Mouse (Mus musculus) brain, embryonic 14.5 days (tissue): ENCODE measurements at regions not wholly inside any gene's neighbourhood (a gene's known extent, or its start where the extent isn't known, plus 50 kb on each side); places are given as distances from the start of the nearest gene placed in this dataset.

Source experiments
- DNase-seq: peaks from one replicate; pipeline ENCODE4 v3.0.0-alpha.2; 2011; ENCODE audit warnings: low read depth
- CTCF ChIP-seq: fragments of 200-500 bp; IDR thresholded peaks from 2 replicates; pipeline ENCODE4 v1.5.1; 2012; ENCODE audit warnings: inconsistent platforms, mild to moderate bottlenecking, moderate library complexity, borderline replicate concordance; ENCODE audit not compliant: insufficient read depth, insufficient read length; ENCODE audit errors: extremely low read depth
- POLR2A ChIP-seq: fragments of 200-500 bp; IDR thresholded peaks from 2 replicates; pipeline ENCODE4 v1.6.1; 2012; ENCODE audit warnings: mild to moderate bottlenecking, inconsistent platforms, borderline replicate concordance; ENCODE audit not compliant: poor library complexity, insufficient read depth, insufficient read length, severe bottlenecking; ENCODE audit errors: extremely low read depth

DNA sequence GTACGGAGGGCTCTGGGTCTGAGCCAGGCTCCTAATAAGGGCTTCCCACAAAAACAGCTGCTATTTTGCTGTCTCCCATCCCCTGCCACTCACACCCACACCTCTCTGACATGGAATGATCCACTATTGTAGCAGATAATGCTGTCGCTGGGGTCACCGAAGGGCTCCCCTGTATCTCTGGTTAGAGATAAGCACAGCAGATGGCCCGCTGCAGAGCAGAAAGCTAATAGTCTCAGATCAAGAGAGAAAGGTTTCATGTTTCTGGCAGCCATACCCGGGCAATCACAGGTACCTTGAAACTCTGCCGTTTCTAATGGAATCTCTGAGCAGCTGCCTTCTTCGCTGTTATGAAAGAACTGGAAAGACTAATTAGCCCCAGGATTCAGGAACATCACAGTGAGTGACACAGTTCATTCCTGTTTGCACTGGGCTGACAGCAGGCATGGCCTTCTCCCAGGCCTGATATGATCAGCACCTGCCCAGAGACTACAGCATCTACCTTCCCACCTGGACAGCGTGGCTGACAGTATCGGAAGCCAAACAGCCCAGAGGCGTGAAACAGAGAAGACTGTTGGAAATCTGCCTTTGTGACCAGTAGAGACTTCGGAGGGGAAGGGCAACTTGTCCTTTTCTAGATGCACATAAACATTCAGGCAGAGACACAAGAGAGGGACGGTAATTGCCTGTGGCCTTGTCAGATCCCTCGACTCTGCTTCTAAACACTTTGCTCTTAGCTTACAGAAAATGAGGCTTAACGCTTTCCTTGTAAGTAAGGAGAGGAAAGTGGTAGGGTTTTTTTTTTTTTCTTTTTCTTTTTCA, 193.5 kb upstream of the Epha4 start:
- DNase-seq: peak; percentile 69
- TF ChIP-seq POLR2A (no peak), CTCF (no peak)

GRCm38 (mm10) chr1:77695228-77696018, 180.5 kb upstream of the Epha4 start:
- DNase-seq: no peak
- TF ChIP-seq POLR2A: no peak
- no peak for TF ChIP-seq CTCF

- TF ChIP-seq POLR2A (no peak), CTCF (no peak)
These were observed 148.5 kb upstream of the Epha4 start for GRCm38 (mm10) chr1:77663345-77663744.

GRCm38 (mm10) chr1:77660436-77660835, 145.5 kb upstream of the Epha4 start:
- no peak for TF ChIP-seq CTCF
- TF ChIP-seq POLR2A: no peak
- no peak for DNase-seq

More at GRCm38 (mm10) chr1:77663345-77663744, 148.5 kb upstream of the Epha4 start:
- peak; percentile 55 for DNase-seq

GRCm38 (mm10) chr1:77637025-77637424, 122.1 kb upstream of the Epha4 start:
- no peak for TF ChIP-seq POLR2A
- TF ChIP-seq CTCF: no peak
- no peak for DNase-seq

- TF ChIP-seq POLR2A (no peak), CTCF (no peak)
- peak; percentile 93 for DNase-seq
These were observed 114.8 kb upstream of the Epha4 start for GRCm38 (mm10) chr1:77629496-77630281.

GRCm38 (mm10) chr1:77628861-77629260, 114.0 kb upstream of the Epha4 start:
- peak; percentile 80 for DNase-seq
- no peak for TF ChIP-seq POLR2A
- no peak for TF ChIP-seq CTCF

- TF ChIP-seq CTCF: no peak
- no peak for TF ChIP-seq POLR2A
- peak; percentile 57 for DNase-seq
These were observed 102.6 kb upstream of the Epha4 start for GRCm38 (mm10) chr1:77617490-77617889.

GRCm38 (mm10) chr1:77600509-77600908, 85.6 kb upstream of the Epha4 start:
- TF ChIP-seq POLR2A (no peak), CTCF (no peak)
- peak; percentile 73 for DNase-seq

- TF ChIP-seq CTCF: no peak
- no peak for TF ChIP-seq POLR2A
- no peak for DNase-seq
These were observed 77.8 kb upstream of the Epha4 start for GRCm38 (mm10) chr1:77592649-77593048.

- TF ChIP-seq CTCF (no peak), POLR2A (no peak)
- peak; percentile 84 for DNase-seq
These were observed 77.4 kb upstream of the Epha4 start for GRCm38 (mm10) chr1:77592248-77592647.
